Mouse (Mus musculus) megakaryocyte, embryonic 14.5 days (primary cell): Measurements from ENCODE around the gene Thap4.

Source experiments
- FLI1 ChIP-seq: IDR thresholded peaks from 2 replicates; pipeline ENCODE4 v1.6.1; 2012; ENCODE audit warnings: low read length, inconsistent platforms, mixed read lengths
- GATA1 ChIP-seq: IDR thresholded peaks from 3 replicates; pipeline ENCODE4 v1.6.1; 2012; ENCODE audit warnings: mixed read lengths, low read length, inconsistent platforms, borderline replicate concordance

DNA sequence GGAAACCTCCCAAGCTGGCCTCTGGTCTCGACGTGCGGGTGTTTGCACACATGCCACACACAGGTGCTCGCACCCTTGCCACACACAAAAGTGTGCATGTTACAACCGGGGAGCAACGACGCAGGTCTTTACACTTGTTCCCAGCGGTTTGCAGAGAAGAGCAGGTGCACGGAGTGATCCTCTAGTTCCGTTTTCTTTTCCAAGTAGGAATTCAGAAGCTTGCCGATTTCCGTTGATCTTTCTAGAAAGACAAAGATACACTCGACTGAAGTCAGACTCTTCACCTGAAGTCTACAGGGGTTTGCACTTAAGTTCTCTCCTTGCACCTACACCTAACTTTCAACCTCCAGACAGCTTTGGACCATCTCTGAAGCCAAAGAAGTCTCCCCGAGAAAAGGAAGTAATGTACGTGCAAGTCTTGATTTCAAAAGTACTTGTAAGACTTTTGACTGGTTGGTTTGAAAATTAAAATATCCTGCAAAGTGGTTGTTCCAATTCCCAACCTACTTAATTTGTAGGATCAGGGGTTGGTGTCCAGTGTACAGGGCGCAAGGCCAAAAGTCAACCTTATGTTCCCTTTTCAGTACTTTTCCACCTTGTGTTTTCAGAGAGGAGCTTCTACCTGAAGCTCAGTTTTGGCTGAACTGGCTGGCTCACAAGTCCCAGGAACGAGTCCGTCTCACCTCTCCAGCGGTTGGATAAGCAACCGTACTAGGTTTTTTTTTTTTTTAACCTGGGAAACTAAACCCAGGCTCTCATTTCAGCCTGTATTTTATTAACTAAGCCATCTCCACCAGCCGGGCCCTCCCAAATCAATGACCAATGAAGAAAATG, 46.2 kb upstream of the Thap4 start:
- TF ChIP-seq GATA1: no peak
- TF ChIP-seq FLI1: no peak
